Mouse (Mus musculus) hindbrain, embryonic 12.5 days (tissue): ENCODE measurements at regions not wholly inside any gene's neighbourhood (a gene's known extent, or its start where the extent isn't known, plus 50 kb on each side); places are given as distances from the start of the nearest gene placed in this dataset.

Source experiments
- ATAC-seq: fragments of 200-750 bp; cut with Nextera tagmentation; 2 replicates; pipeline ENCODE4 v1.8.0; 2017; ENCODE audit warnings: moderate TSS enrichment; ENCODE audit not compliant: low FRiP score
- H3K27ac ChIP-seq: fragments of 300-500 bp; sonication (generic); 2 replicates; pipeline ENCODE4 v1.5.1; 2016; ENCODE audit warnings: mild to moderate bottlenecking
- H3K27me3 ChIP-seq: fragments of 300-500 bp; sonication (generic); 2 replicates; pipeline ENCODE4 v1.6.1; 2016; ENCODE audit warnings: mild to moderate bottlenecking
- H3K36me3 ChIP-seq: fragments of 300-500 bp; sonication (generic); 2 replicates; pipeline ENCODE4 v1.6.1; 2016; ENCODE audit warnings: mild to moderate bottlenecking
- H3K4me1 ChIP-seq: fragments of 300-500 bp; sonication (generic); 2 replicates; pipeline ENCODE4 v1.6.1; 2016
- H3K4me2 ChIP-seq: fragments of 300-500 bp; sonication (generic); replicated peaks from 2 replicates; pipeline ENCODE4 v1.6.1; 2016; ENCODE audit warnings: mild to moderate bottlenecking
- H3K4me3 ChIP-seq: fragments of 300-500 bp; sonication (generic); 2 replicates; pipeline ENCODE4 v1.5.1; 2016; ENCODE audit warnings: mild to moderate bottlenecking
- H3K9ac ChIP-seq: fragments of 300-500 bp; sonication (generic); 2 replicates; pipeline ENCODE4 v1.6.1; 2016; ENCODE audit warnings: mild to moderate bottlenecking, moderate library complexity
- H3K9me3 ChIP-seq: fragments of 300-500 bp; sonication (generic); replicated peaks from 2 replicates; pipeline ENCODE4 v1.6.1; 2016; ENCODE audit warnings: mild to moderate bottlenecking
- WGBS: fragments of 180-500 bp; shearing (Covaris S2); methylation state at CpG from one replicate; pipeline ENCODE4 v1.1.7; 2016; 5-methylcytosine and 5-hydroxymethylcytosine counted together

GRCm38 (mm10) chr16:7529811-7530210, 895.1 kb downstream of the Tmem114 start:
- 80% methylated on average over 2 of the region's 2 CpGs for WGBS
- Histone ChIP-seq H3K36me3 (no peaks in the 10 kb centered on the region), H3K4me3 (no peak overlapping the region), H3K9ac (no peak overlapping the region), H3K4me1 (peaks cover 18% of the 10 kb centered on the region), H3K27me3 (no peaks in the 10 kb centered on the region), H3K27ac (no peak overlapping the region), H3K9me3 (no peaks in the 10 kb centered on the region), H3K4me2 (no peak overlapping the region)
- no peak for ATAC-seq

- Histone ChIP-seq H3K9me3 (no peaks in the 10 kb centered on the region), H3K4me3 (no peak overlapping the region), H3K27me3 (no peaks in the 10 kb centered on the region), H3K36me3 (no peaks in the 10 kb centered on the region), H3K27ac (peak overlapping the region; percentile 85), H3K4me1 (peaks cover 18% of the 10 kb centered on the region), H3K9ac (0 out of 2 replicates have a peak overlapping the region, but pooled peaks have one; percentile 18), H3K4me2 (peak overlapping the region; percentile 13; the same call in 1 of the 2 replicates)
- no peak for ATAC-seq
- WGBS, result 17% methylated on average over 5 of the region's 5 CpGs
These were observed 896.0 kb downstream of the Tmem114 start for GRCm38 (mm10) chr16:7528963-7529362.

GRCm38 (mm10) chr16:7527923-7528776, 896.8 kb downstream of the Tmem114 start:
- Histone ChIP-seq H3K4me2 (no peak overlapping the region), H3K4me3 (no peak overlapping the region), H3K36me3 (no peaks in the 10 kb centered on the region), H3K27ac (peak overlapping the region; percentile 85), H3K4me1 (peaks cover 18% of the 10 kb centered on the region), H3K9me3 (no peaks in the 10 kb centered on the region), H3K27me3 (no peaks in the 10 kb centered on the region), H3K9ac (no peak overlapping the region; the same call in 1 of the 2 replicates)
- peak; percentile 78 for ATAC-seq
- 50% methylated on average over 6 of the region's 6 CpGs for WGBS

DNA sequence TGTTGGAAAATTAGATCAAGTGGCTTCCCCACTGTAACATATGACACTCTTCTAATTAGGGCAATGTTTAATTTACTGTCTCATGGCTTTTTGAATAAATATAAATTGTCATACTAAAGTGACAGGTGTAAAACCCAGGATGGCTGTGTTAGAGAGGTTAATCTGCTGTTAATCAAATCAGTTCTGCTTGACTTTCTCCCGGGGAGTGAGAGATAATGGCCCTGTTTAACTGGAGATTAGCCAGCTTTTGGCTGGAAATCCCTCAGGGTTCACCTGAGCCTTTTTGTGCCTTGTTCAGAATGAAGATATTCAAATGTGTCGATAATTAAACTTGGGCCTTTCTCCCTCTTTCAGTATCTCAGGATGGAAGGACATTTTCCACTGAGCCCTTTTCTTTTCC, 906.2 kb downstream of the Tmem114 start:
- Histone ChIP-seq H3K4me2 (no peak overlapping the region), H3K4me3 (no peak overlapping the region), H3K36me3 (no peaks in the 10 kb centered on the region), H3K27ac (no peak overlapping the region), H3K27me3 (no peaks in the 10 kb centered on the region), H3K4me1 (no peaks in the 10 kb centered on the region), H3K9me3 (peaks cover 19% of the 10 kb centered on the region), H3K9ac (no peak overlapping the region)
- 61% methylated on average over 2 of the region's 2 CpGs for WGBS
- no peak for ATAC-seq
